Mouse (Mus musculus) neural tube, embryonic 13.5 days (tissue): ENCODE results near the gene Trim29. TPM values are rescaled to one million over a fixed set of nuclear protein-coding genes. Genes with fewer than 3 reads are reported as not detected.

Source experiments
- ATAC-seq: fragments of 200-750 bp; cut with Nextera tagmentation; 2 replicates; pipeline ENCODE4 v1.8.0; 2017; ENCODE audit warnings: low read depth, mild to moderate bottlenecking, moderate TSS enrichment, moderate library complexity
- H3K27ac ChIP-seq: fragments of 300-500 bp; sonication (generic); replicated peaks from 2 replicates; pipeline ENCODE4 v1.5.1; 2015; ENCODE audit warnings: moderate library complexity, mild to moderate bottlenecking, inconsistent platforms
- H3K27me3 ChIP-seq: fragments of 300-500 bp; sonication (generic); 2 replicates; pipeline ENCODE4 v1.6.1; 2015; ENCODE audit warnings: mild to moderate bottlenecking, inconsistent platforms
- H3K36me3 ChIP-seq: fragments of 300-500 bp; sonication (generic); 2 replicates; pipeline ENCODE4 v1.6.1; 2015; ENCODE audit warnings: mild to moderate bottlenecking, inconsistent platforms
- H3K4me1 ChIP-seq: fragments of 300-500 bp; sonication (generic); replicated peaks from 2 replicates; pipeline ENCODE4 v1.6.1; 2015; ENCODE audit warnings: inconsistent platforms
- H3K4me2 ChIP-seq: fragments of 300-500 bp; sonication (generic); 2 replicates; pipeline ENCODE4 v1.6.1; 2015; ENCODE audit warnings: inconsistent platforms, mild to moderate bottlenecking, moderate library complexity
- H3K4me3 ChIP-seq: fragments of 300-500 bp; sonication (generic); 2 replicates; pipeline ENCODE4 v1.5.1; 2015; ENCODE audit warnings: mild to moderate bottlenecking, inconsistent platforms
- H3K9ac ChIP-seq: fragments of 300-500 bp; sonication (generic); 2 replicates; pipeline ENCODE4 v1.6.1; 2015; ENCODE audit warnings: moderate library complexity, mild to moderate bottlenecking, inconsistent platforms
- H3K9me3 ChIP-seq: fragments of 300-500 bp; sonication (generic); 2 replicates; pipeline ENCODE4 v1.6.1; 2016; ENCODE audit warnings: inconsistent platforms
- WGBS: fragments of 180-500 bp; shearing (Covaris S2); methylation state at CpG from one replicate; pipeline ENCODE4 v1.1.7; 2015; 5-methylcytosine and 5-hydroxymethylcytosine counted together
- polyA plus RNA-seq: library from polyadenylated mRNA; unstranded; fragments of >200 nt; fragmentation: Nextera tagmentation; extraction: Ambion mirVana; gene quantifications from 2 replicates; pipeline ENCODE4 v1.2.1, GENCODE M21; 2015

The Trim29 gene
- polyA plus RNA-seq, 1 experiment from 2014 or later, result 0.38 TPM

DNA sequence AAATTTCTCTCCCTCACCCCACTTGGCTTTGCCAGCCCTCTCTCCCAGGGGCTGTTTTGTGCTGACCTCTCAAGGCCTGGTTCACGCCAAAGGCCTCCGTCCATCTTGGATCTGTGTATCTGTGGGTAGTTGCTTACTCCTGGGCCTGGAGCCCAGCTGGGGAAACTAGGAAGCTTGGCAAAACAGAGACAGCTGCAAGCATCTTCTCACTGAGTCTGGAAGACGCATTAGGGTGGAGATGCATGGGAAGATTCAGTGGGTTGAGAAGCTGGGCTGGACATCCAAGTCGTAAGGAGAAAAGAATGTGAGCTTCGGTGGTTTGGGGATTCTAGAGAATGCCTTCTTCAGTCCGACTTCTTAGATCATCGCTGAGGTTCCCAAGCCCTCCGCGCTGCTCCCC, 36.9 kb upstream of the Trim29 start:
- Histone ChIP-seq H3K27me3 (peaks cover 61% of the 10 kb centered on the region), H3K4me1 (peaks cover 10% of the 10 kb centered on the region)
- WGBS, result 79% methylated on average over 9 of the region's 9 CpGs

GRCm38 (mm10) chr9:43284284-43284683, 26.4 kb upstream of the Trim29 start:
- peak; percentile 87 for ATAC-seq
- Histone ChIP-seq H3K4me1 (peaks cover 8% of the 10 kb centered on the region; the same call in 1 of the 2 replicates), H3K36me3 (no peaks in the 10 kb centered on the region), H3K4me3 (no peak overlapping the region), H3K9ac (no peak overlapping the region), H3K27me3 (peaks cover 31% of the 10 kb centered on the region), H3K4me2 (no peak overlapping the region), H3K27ac (no peak overlapping the region), H3K9me3 (no peaks in the 10 kb centered on the region)
- 3% methylated on average over 6 of the region's 6 CpGs for WGBS

More for the DNA sequence above, 36.9 kb upstream of the Trim29 start:
- no peaks in the 10 kb centered on the region for H3K9me3 ChIP-seq
- H3K27ac ChIP-seq, result no peak overlapping the region
- ATAC-seq, result no peak
- H3K36me3 ChIP-seq, result no peaks in the 10 kb centered on the region
- no peak overlapping the region for H3K9ac ChIP-seq
- no peak overlapping the region for H3K4me3 ChIP-seq
- no peak overlapping the region for H3K4me2 ChIP-seq

GRCm38 (mm10) chr9:43285281-43285680, 25.4 kb upstream of the Trim29 start:
- WGBS, result 88% methylated on average over 4 of the region's 4 CpGs
- H3K27ac ChIP-seq, result no peak overlapping the region
- no peak for ATAC-seq
- H3K4me1 ChIP-seq, result peaks cover 8% of the 10 kb centered on the region; the same call in 1 of the 2 replicates
- no peaks in the 10 kb centered on the region for H3K9me3 ChIP-seq
- no peak overlapping the region for H3K9ac ChIP-seq
- H3K27me3 ChIP-seq, result peaks cover 31% of the 10 kb centered on the region
- no peak overlapping the region for H3K4me2 ChIP-seq
- no peak overlapping the region for H3K4me3 ChIP-seq
- no peaks in the 10 kb centered on the region for H3K36me3 ChIP-seq

- H3K27ac ChIP-seq, result no peak overlapping the region
- H3K9ac ChIP-seq, result no peak overlapping the region
- H3K27me3 ChIP-seq, result peaks cover 30% of the 10 kb centered on the region
- H3K4me1 ChIP-seq, result peaks cover 8% of the 10 kb centered on the region; the same call in 1 of the 2 replicates
- WGBS, result under 1% methylated on average over 20 of the region's 20 CpGs
- no peaks in the 10 kb centered on the region for H3K36me3 ChIP-seq
- H3K9me3 ChIP-seq, result no peaks in the 10 kb centered on the region
- no peak for ATAC-seq
- no peak overlapping the region for H3K4me3 ChIP-seq
- H3K4me2 ChIP-seq, result peak overlapping the region; percentile 42
Measured at GRCm38 (mm10) chr9:43286870-43287269, 23.8 kb upstream of the Trim29 start.

DNA sequence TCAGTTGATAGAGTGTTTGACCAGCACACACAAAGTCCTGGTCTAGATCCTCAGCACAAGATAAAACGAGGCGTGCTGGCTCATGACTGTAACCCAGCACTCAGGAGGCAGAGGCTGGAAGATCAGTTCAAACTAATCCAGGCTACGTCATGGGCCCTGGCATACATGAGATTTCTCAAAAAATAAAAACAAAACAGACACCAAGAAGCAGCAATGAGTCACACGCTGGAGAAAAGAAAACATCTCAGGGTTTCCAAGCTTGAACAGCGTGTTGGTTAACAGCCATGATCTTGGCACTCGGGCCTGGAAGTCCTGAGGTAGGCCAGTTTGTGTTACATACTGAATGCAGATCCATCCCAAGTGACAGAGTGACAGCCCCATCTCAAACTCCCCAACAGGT, 17.6 kb upstream of the Trim29 start:
- H3K27ac ChIP-seq, result no peak overlapping the region
- no peak overlapping the region for H3K4me3 ChIP-seq
- H3K4me2 ChIP-seq, result no peak overlapping the region
- no peak overlapping the region for H3K9ac ChIP-seq
- ATAC-seq, result no peak
- no peaks in the 10 kb centered on the region for H3K4me1 ChIP-seq
- no peaks in the 10 kb centered on the region for H3K9me3 ChIP-seq
- H3K36me3 ChIP-seq, result no peaks in the 10 kb centered on the region
- WGBS, result 91% methylated on average over 6 of the region's 6 CpGs
- no peaks in the 10 kb centered on the region for H3K27me3 ChIP-seq

GRCm38 (mm10) chr9:43300394-43300793, 10.3 kb upstream of the Trim29 start:
- Histone ChIP-seq H3K4me1 (no peaks in the 10 kb centered on the region), H3K27me3 (no peaks in the 10 kb centered on the region), H3K4me2 (no peak overlapping the region), H3K9ac (no peak overlapping the region), H3K4me3 (no peak overlapping the region), H3K36me3 (no peaks in the 10 kb centered on the region), H3K27ac (no peak overlapping the region), H3K9me3 (no peaks in the 10 kb centered on the region)
- no peak for ATAC-seq
- 75% methylated on average over 10 of the region's 10 CpGs for WGBS

GRCm38 (mm10) chr9:43302989-43303388, 7.7 kb upstream of the Trim29 start:
- no peaks in the 10 kb centered on the region for H3K9me3 ChIP-seq
- H3K27me3 ChIP-seq, result no peaks in the 10 kb centered on the region
- H3K36me3 ChIP-seq, result no peaks in the 10 kb centered on the region
- ATAC-seq, result no peak
- no peak overlapping the region for H3K4me3 ChIP-seq
- no peak overlapping the region for H3K9ac ChIP-seq
- H3K27ac ChIP-seq, result no peak overlapping the region
- H3K4me2 ChIP-seq, result no peak overlapping the region
- no peaks in the 10 kb centered on the region for H3K4me1 ChIP-seq
- WGBS, result 78% methylated on average over 4 of the region's 4 CpGs

GRCm38 (mm10) chr9:43305882-43306281, 4.8 kb upstream of the Trim29 start:
- Histone ChIP-seq H3K27me3 (peaks cover 3% of the 10 kb centered on the region; the same call in 1 of the 2 replicates), H3K4me1 (no peaks in the 10 kb centered on the region), H3K9me3 (no peaks in the 10 kb centered on the region), H3K27ac (no peak overlapping the region), H3K4me2 (no peak overlapping the region), H3K9ac (no peak overlapping the region), H3K36me3 (no peaks in the 10 kb centered on the region), H3K4me3 (no peak overlapping the region)
- 44% methylated on average over 6 of the region's 6 CpGs for WGBS
- no peak for ATAC-seq

DNA sequence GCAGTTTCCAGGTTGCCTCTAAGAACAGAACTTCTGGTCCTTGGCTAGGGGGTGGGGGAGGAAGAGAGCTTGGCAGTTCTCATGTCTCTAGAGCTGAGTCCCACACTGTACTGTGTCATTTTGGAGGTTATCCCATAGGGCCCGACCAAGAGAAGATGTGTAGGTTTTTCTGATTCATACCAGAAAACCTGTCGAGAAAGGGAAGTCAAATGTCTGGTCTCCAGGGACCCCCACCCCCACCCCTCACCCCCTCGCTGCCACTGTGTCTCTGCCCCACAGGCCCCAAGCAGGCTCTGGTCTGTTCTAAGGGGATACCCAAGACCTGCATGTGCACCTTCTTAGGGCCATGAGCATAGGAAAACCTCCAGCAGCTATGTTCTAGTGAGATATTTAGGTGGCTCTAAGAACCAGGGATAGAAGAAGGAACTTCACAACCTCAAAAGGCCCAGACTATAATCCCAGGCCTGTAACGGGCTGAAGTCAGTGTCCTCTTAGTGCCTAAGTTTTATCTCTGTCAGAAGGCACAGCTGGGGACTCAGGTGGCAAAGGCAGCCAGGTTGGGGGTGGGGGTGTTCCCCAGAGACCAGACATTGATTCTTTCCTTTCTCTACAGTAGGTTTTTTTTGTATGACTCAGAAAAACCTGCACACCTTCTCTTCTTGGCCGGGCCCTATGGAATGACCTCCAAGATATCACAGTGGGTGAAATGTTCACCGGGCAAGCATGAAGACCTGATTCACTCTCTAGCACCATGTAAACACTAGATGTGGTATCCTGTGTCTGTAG, 1.4 kb upstream of the Trim29 start:
- H3K4me3 ChIP-seq, result no peak overlapping the region
- no peak overlapping the region for H3K4me2 ChIP-seq
- no peaks in the 10 kb centered on the region for H3K9me3 ChIP-seq
- peaks cover 3% of the 10 kb centered on the region; the same call in 1 of the 2 replicates for H3K27me3 ChIP-seq
- no peak for ATAC-seq
- WGBS, result 83% methylated on average over 6 of the region's 6 CpGs
- H3K27ac ChIP-seq, result no peak overlapping the region
- H3K36me3 ChIP-seq, result no peaks in the 10 kb centered on the region
- H3K9ac ChIP-seq, result no peak overlapping the region
- H3K4me1 ChIP-seq, result no peaks in the 10 kb centered on the region

GRCm38 (mm10) chr9:43312190-43312589, 1.5 kb downstream of the Trim29 start:
- Histone ChIP-seq H3K4me2 (no peak overlapping the region), H3K9ac (no peak overlapping the region), H3K4me3 (no peak overlapping the region), H3K9me3 (no peaks in the 10 kb centered on the region), H3K36me3 (no peaks in the 10 kb centered on the region), H3K4me1 (no peaks in the 10 kb centered on the region), H3K27ac (no peak overlapping the region), H3K27me3 (peaks cover 3% of the 10 kb centered on the region; the same call in 1 of the 2 replicates)
- 79% methylated on average over 7 of the region's 7 CpGs for WGBS
- no peak for ATAC-seq

DNA sequence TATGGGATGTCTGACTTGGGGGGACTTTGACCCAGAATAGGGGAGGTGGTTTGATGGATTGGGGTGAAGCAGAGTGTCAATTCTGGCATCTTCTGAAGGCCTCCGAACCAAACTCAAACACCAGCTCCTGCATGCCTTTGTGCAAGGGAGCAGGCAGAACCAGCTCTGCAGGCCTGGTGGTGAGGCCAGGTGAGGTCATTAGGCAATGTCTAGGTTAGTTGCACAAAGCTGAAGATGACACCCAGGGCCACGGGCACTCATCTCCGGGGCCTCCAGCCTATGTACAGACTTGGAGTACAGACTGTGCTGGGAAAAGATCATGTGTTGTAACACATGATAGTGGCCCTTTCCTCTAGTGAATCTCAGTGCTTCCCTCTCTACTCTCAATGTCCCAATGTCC, 3.2 kb downstream of the Trim29 start:
- ATAC-seq, result no peak
- H3K27ac ChIP-seq, result no peak overlapping the region
- no peak overlapping the region for H3K4me2 ChIP-seq
- no peaks in the 10 kb centered on the region for H3K9me3 ChIP-seq
- H3K9ac ChIP-seq, result no peak overlapping the region
- peaks cover 3% of the 10 kb centered on the region; the same call in 1 of the 2 replicates for H3K27me3 ChIP-seq
- H3K4me1 ChIP-seq, result no peaks in the 10 kb centered on the region
- H3K4me3 ChIP-seq, result no peak overlapping the region
- 90% methylated on average over 3 of the region's 3 CpGs for WGBS
- no peaks in the 10 kb centered on the region for H3K36me3 ChIP-seq

GRCm38 (mm10) chr9:43315320-43315950, 4.8 kb downstream of the Trim29 start:
- no peak overlapping the region for H3K27ac ChIP-seq
- H3K4me1 ChIP-seq, result no peaks in the 10 kb centered on the region
- peaks cover under 1% of the 10 kb centered on the region; the same call in 1 of the 2 replicates for H3K27me3 ChIP-seq
- no peak overlapping the region for H3K4me2 ChIP-seq
- no peaks in the 10 kb centered on the region for H3K9me3 ChIP-seq
- 55% methylated on average over 3 of the region's 3 CpGs for WGBS
- no peak for ATAC-seq
- no peak overlapping the region for H3K4me3 ChIP-seq
- H3K9ac ChIP-seq, result no peak overlapping the region
- no peaks in the 10 kb centered on the region for H3K36me3 ChIP-seq
